Mouse (Mus musculus): ENCODE data around the gene Lpin2.
A peak's percentile ranks its signal among the peaks of the same experiment; 100 is the strongest.

The Lpin2 gene

GRCm38 (mm10) chr17:71202136-71202535 is 19.8 kb downstream of the Lpin2 start:
- no peak for DNase-seq (ENCODE audit: low read depth, low spot score)

GRCm38 (mm10) chr17:71203998-71204808 is 21.8 kb downstream of the Lpin2 start:
- no peak for DNase-seq (ENCODE audit: low read depth, low spot score)

- DNase-seq (ENCODE audit: low read depth, low spot score), result no peak
These were observed 22.4 kb downstream of the Lpin2 start for GRCm38 (mm10) chr17:71204809-71205091.

- no peak for DNase-seq (ENCODE audit: low read depth, low spot score)
These were observed 24.0 kb downstream of the Lpin2 start for GRCm38 (mm10) chr17:71206136-71206893.

- DNase-seq (ENCODE audit: low read depth, low spot score), result no peak
These were observed 24.9 kb downstream of the Lpin2 start for GRCm38 (mm10) chr17:71207268-71207667.

GRCm38 (mm10) chr17:71208376-71208775 is 26.0 kb downstream of the Lpin2 start:
- no peak for DNase-seq (ENCODE audit: low read depth, low spot score)

GRCm38 (mm10) chr17:71208921-71209320 is 26.6 kb downstream of the Lpin2 start:
- DNase-seq (ENCODE audit: low read depth, low spot score), result no peak

GRCm38 (mm10) chr17:71209936-71210335 is 27.6 kb downstream of the Lpin2 start:
- DNase-seq (ENCODE audit: low read depth, low spot score), result no peak

- no peak for DNase-seq (ENCODE audit: low read depth, low spot score)
These were observed 29.7 kb downstream of the Lpin2 start for GRCm38 (mm10) chr17:71211962-71212646.

GRCm38 (mm10) chr17:71213666-71214065 is 31.3 kb downstream of the Lpin2 start:
- DNase-seq (ENCODE audit: low read depth, low spot score), result no peak

- DNase-seq (ENCODE audit: low read depth, low spot score), result no peak
These were observed 32.3 kb downstream of the Lpin2 start for GRCm38 (mm10) chr17:71214514-71215240.

- DNase-seq (ENCODE audit: low read depth, low spot score), result no peak
These were observed 33.0 kb downstream of the Lpin2 start for GRCm38 (mm10) chr17:71215241-71215839.

- DNase-seq (ENCODE audit: low read depth, low spot score), result no peak
These were observed 33.9 kb downstream of the Lpin2 start for GRCm38 (mm10) chr17:71216263-71216662.

GRCm38 (mm10) chr17:71217111-71217685 is 34.8 kb downstream of the Lpin2 start:
- no peak for DNase-seq (ENCODE audit: low read depth, low spot score)

GRCm38 (mm10) chr17:71221383-71221782 is 39.0 kb downstream of the Lpin2 start:
- DNase-seq (ENCODE audit: low read depth, low spot score), result no peak

GRCm38 (mm10) chr17:71223676-71224075 is 41.3 kb downstream of the Lpin2 start:
- no peak for DNase-seq (ENCODE audit: low read depth, low spot score)

- no peak for DNase-seq (ENCODE audit: low read depth, low spot score)
These were observed 42.2 kb downstream of the Lpin2 start for GRCm38 (mm10) chr17:71224521-71224920.

GRCm38 (mm10) chr17:71225091-71225490 is 42.7 kb downstream of the Lpin2 start:
- peak; percentile 43 for DNase-seq (ENCODE audit: low read depth, low spot score)

- DNase-seq (ENCODE audit: low read depth, low spot score), result no peak
These were observed 45.0 kb downstream of the Lpin2 start for GRCm38 (mm10) chr17:71227128-71227895.

- no peak for DNase-seq (ENCODE audit: low read depth, low spot score)
These were observed 46.3 kb downstream of the Lpin2 start for GRCm38 (mm10) chr17:71228651-71229050.

Measured in R1 (cell line).